Mouse (Mus musculus) midbrain, embryonic 10.5 days (tissue): ENCODE measurements around the gene Clrn2. TPM values are rescaled to one million over a fixed set of nuclear protein-coding genes. Genes with fewer than 3 reads are reported as not detected.

ENCODE experiments used
- DNase-seq: peaks from one replicate; pipeline ENCODE4 v3.0.0-alpha.2; 2017; ENCODE audit warnings: low spot score
- H3K27ac ChIP-seq: fragments of 300-500 bp; sonication (generic); replicated peaks from 2 replicates; pipeline ENCODE4 v1.5.1; 2016; ENCODE audit warnings: mild to moderate bottlenecking
- H3K27me3 ChIP-seq: fragments of 300-500 bp; sonication (generic); 2 replicates; pipeline ENCODE4 v1.6.1; 2016; ENCODE audit warnings: low read depth, mild to moderate bottlenecking; ENCODE audit not compliant: poor library complexity, severe bottlenecking
- H3K36me3 ChIP-seq: fragments of 300-500 bp; sonication (generic); 2 replicates; pipeline ENCODE4 v1.6.1; 2016; ENCODE audit warnings: mild to moderate bottlenecking, moderate library complexity
- H3K4me1 ChIP-seq: fragments of 300-500 bp; sonication (generic); 2 replicates; pipeline ENCODE4 v1.6.1; 2016
- H3K4me3 ChIP-seq: fragments of 300-500 bp; sonication (generic); 2 replicates; pipeline ENCODE4 v1.5.1; 2016; ENCODE audit warnings: mild to moderate bottlenecking, moderate library complexity
- H3K9me3 ChIP-seq: fragments of 300-500 bp; sonication (generic); replicated peaks from 2 replicates; pipeline ENCODE4 v1.6.1; 2016; ENCODE audit warnings: mild to moderate bottlenecking
- whole genome bisulfite sequencing: fragments of 180-500 bp; shearing (Covaris S2); methylation state at CpG from one replicate; pipeline ENCODE4 v1.1.7; 2016; 5-methylcytosine and 5-hydroxymethylcytosine counted together
- polyA plus RNA-seq: library from polyadenylated mRNA; unstranded; fragments of >200 nt; fragmentation: Nextera tagmentation; extraction: Ambion mirVana; gene quantifications from 2 replicates; pipeline ENCODE4 v1.2.1, GENCODE M21; 2016

Gene Clrn2
- polyA plus RNA-seq, 1 experiment from 2014 or later, result not detected

- Histone ChIP-seq H3K27me3 (no peaks in the 10 kb centered on the region), H3K4me3 (no peak overlapping the region), H3K4me1 (no peaks in the 10 kb centered on the region), H3K9me3 (no peaks in the 10 kb centered on the region), H3K36me3 (peaks cover 54% of the 10 kb centered on the region), H3K27ac (no peak overlapping the region)
- DNase-seq, result no peak
- WGBS, result 92% methylated on average over 4 of the region's 4 CpGs
Measured at GRCm38 (mm10) chr5:45437826-45438225, 15.7 kb upstream of the Clrn2 start.

GRCm38 (mm10) chr5:45438301-45438700 is 15.2 kb upstream of the Clrn2 start:
- no peak for DNase-seq
- 94% methylated on average over 8 of the region's 8 CpGs for WGBS
- Histone ChIP-seq H3K9me3 (no peaks in the 10 kb centered on the region), H3K27ac (no peak overlapping the region), H3K36me3 (peaks cover 55% of the 10 kb centered on the region), H3K27me3 (no peaks in the 10 kb centered on the region), H3K4me3 (no peak overlapping the region), H3K4me1 (no peaks in the 10 kb centered on the region)

- no peaks in the 10 kb centered on the region for H3K4me1 ChIP-seq
- 91% methylated on average over 3 of the region's 3 CpGs for WGBS
Measured at GRCm38 (mm10) chr5:45441124-45441523, 12.4 kb upstream of the Clrn2 start.

DNA sequence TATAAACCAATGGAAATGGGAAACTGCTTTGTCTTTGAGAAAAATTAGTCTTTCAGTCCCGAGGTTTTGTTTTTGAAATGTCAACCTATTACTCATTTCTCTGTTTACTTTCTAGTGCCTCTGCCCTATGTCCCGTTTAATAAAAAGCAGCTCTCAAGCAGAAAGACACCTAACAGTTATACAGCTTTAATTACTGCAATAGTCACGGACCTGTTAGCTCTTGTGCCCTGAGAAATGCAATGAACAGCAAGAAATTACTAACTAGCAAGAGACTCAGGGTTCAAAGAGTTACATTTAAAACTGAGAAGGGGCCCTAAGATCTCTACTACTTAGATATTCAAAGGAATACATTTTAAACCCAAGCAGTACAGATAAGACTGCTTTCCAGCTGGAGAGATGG is 11.8 kb upstream of the Clrn2 start:
- no peaks in the 10 kb centered on the region for H3K27me3 ChIP-seq
- no peaks in the 10 kb centered on the region for H3K9me3 ChIP-seq
- H3K27ac ChIP-seq, result no peak overlapping the region
- DNase-seq, result no peak
- no peak overlapping the region for H3K4me3 ChIP-seq
- no peaks in the 10 kb centered on the region for H3K4me1 ChIP-seq
- peaks cover 58% of the 10 kb centered on the region for H3K36me3 ChIP-seq
- WGBS, result 88% methylated on average over 3 of the region's 3 CpGs

More at GRCm38 (mm10) chr5:45441124-45441523, 12.4 kb upstream of the Clrn2 start:
- H3K36me3 ChIP-seq, result peaks cover 58% of the 10 kb centered on the region
- DNase-seq, result no peak
- no peaks in the 10 kb centered on the region for H3K9me3 ChIP-seq
- no peak overlapping the region for H3K4me3 ChIP-seq
- H3K27me3 ChIP-seq, result no peaks in the 10 kb centered on the region
- H3K27ac ChIP-seq, result no peak overlapping the region

- Histone ChIP-seq H3K4me1 (peaks cover 14% of the 10 kb centered on the region), H3K27me3 (no peaks in the 10 kb centered on the region)
- WGBS, result 91% methylated on average over 8 of the region's 8 CpGs
Measured at GRCm38 (mm10) chr5:45444130-45444832, 9.3 kb upstream of the Clrn2 start.

DNA sequence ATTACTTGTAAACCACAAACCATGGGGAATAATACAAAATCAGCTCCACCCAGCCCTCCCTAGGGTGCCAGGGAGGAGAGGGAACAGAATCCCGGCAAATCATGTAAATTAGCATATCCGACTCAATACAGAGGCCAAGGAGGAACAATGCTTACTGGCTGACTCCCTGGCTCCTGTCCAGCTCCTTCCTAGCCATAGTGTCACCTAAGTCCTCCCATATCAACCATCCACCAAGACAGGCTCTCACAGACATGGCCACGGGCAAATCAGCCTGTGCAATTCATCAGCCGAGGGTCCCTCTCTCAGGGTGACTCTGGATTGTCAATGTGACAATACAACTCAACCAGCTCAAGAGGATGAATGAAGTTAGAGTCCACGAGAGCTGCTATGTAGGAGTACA is 4.9 kb upstream of the Clrn2 start:
- Histone ChIP-seq H3K36me3 (peaks cover 16% of the 10 kb centered on the region), H3K4me1 (peaks cover 27% of the 10 kb centered on the region), H3K27me3 (no peaks in the 10 kb centered on the region), H3K27ac (no peak overlapping the region), H3K4me3 (peak overlapping the region; percentile 69), H3K9me3 (no peaks in the 10 kb centered on the region)
- no peak for DNase-seq
- 47% methylated on average over 5 of the region's 5 CpGs for WGBS

More at GRCm38 (mm10) chr5:45444130-45444832, 9.3 kb upstream of the Clrn2 start:
- H3K27ac ChIP-seq, result no peak overlapping the region
- no peaks in the 10 kb centered on the region for H3K9me3 ChIP-seq
- DNase-seq, result no peak
- H3K4me3 ChIP-seq, result no peak overlapping the region
- peaks cover 42% of the 10 kb centered on the region for H3K36me3 ChIP-seq

- Histone ChIP-seq H3K27me3 (no peaks in the 10 kb centered on the region), H3K4me3 (peak overlapping the region; percentile 69), H3K27ac (no peak overlapping the region), H3K9me3 (no peaks in the 10 kb centered on the region), H3K36me3 (peaks cover 11% of the 10 kb centered on the region), H3K4me1 (peaks cover 27% of the 10 kb centered on the region)
- no peak for DNase-seq
- WGBS, result 10% methylated on average over 8 of the region's 8 CpGs
Measured at GRCm38 (mm10) chr5:45449206-45449605, 4.3 kb upstream of the Clrn2 start.

DNA sequence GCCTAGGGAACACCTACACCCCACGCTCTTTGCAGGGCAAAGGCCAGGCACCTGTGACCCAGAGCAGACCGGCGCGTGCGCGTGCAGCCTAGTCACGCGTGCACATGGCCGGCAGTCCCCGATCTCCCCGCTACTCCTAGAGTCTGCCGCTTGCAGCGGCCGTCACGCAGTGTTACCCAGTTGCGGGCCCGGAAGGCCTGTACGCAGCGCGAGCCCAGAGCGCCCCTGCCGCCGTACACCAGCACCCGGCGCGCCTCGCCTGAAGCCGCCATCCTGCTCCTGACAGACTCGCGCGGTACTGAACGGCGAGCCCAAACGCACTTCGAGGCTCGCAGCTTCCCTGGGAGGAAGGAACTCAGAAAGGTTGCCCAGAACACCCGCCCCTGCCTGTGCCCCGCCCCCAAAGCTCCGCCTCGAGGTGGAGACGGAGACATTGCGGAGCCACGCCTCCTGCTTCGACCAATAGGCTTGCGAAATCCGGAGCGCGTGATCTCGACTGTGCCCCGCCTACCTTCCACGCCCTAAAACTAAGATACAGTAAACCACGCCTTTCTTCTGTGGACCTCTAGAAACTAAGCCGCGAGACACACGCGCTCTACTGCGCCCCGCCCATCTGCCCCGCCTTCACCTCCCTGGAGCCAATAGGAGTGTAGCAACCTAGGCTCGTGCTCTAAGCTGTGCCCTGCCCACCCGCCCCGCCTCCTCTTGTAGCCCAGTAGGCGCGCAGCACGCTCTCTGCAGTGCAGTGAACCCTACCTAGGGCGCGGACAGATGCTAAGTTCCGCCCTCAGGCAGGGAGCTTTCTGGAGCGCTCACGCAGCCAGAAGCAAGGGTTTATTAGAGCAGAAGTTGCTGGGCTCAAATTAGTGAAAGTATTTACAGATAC is 3.5 kb upstream of the Clrn2 start, which contains the start of gene Qdpr:
Qdpr (minus strand) TSS at position 406 of the 886 bp plus-strand sequence.
- peak within 1 kb of the TSS; percentile 86 for H3K27ac ChIP-seq
- peak; percentile 99 for DNase-seq
- H3K4me3 ChIP-seq, result peak within 1 kb of the TSS; percentile 69
- peaks cover 27% of the 10 kb centered on the region for H3K4me1 ChIP-seq
- WGBS, result under 1% methylated on average over 70 of the region's 70 CpGs
- no peaks in the 10 kb centered on the region for H3K9me3 ChIP-seq
- no peaks in the 10 kb centered on the region for H3K27me3 ChIP-seq
- peaks cover 2% of the 10 kb centered on the region for H3K36me3 ChIP-seq

GRCm38 (mm10) chr5:45454456-45454855 is 905 bp downstream of the Clrn2 start:
- H3K36me3 ChIP-seq, result no peaks in the 10 kb centered on the region
- no peaks in the 10 kb centered on the region for H3K27me3 ChIP-seq
- no peak for DNase-seq
- H3K27ac ChIP-seq, result no peak overlapping the region
- WGBS, result 54% methylated on average over 9 of the region's 9 CpGs
- H3K4me1 ChIP-seq, result peaks cover 11% of the 10 kb centered on the region
- H3K9me3 ChIP-seq, result no peaks in the 10 kb centered on the region
- no peak overlapping the region for H3K4me3 ChIP-seq

DNA sequence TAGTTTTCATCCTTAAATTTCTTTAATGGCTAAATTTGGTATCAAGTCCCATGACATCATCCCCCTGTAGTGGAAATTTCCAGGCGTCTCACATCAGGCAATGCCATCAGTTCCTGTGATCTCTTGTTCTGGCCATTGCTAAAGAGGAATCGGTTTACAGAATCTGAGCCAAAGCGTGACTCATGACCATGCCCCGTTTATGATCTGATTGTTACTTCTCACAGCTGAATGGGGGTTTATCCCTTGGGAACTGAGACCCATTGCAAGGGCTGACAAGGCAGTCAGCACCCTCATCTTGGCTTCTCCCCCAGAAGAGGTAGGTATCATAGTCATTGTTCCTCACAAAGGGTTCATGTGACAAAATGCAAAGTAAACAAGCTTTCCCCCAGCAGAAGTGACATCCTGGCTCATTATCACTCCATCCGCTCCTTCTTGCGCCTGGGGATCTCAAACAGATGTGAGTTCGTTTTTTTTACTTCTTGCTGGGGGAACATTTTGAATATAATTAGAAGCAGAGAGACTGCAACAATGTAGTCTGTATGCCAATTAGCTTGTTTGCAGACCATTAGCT is 19.4 kb downstream of the Clrn2 start:
- Histone ChIP-seq H3K27me3 (no peaks in the 10 kb centered on the region), H3K9me3 (no peaks in the 10 kb centered on the region), H3K36me3 (no peaks in the 10 kb centered on the region), H3K4me3 (no peak overlapping the region), H3K4me1 (peaks cover 4% of the 10 kb centered on the region; the same call in 1 of the 2 replicates), H3K27ac (no peak overlapping the region)
- no peak for DNase-seq
- 65% methylated on average over 7 of the region's 7 CpGs for WGBS

GRCm38 (mm10) chr5:45473521-45473920 is 20.0 kb downstream of the Clrn2 start:
- H3K9me3 ChIP-seq, result no peaks in the 10 kb centered on the region
- H3K27me3 ChIP-seq, result no peaks in the 10 kb centered on the region
- H3K27ac ChIP-seq, result no peak overlapping the region
- no peak for DNase-seq
- H3K4me3 ChIP-seq, result no peak overlapping the region
- WGBS, result 93% methylated on average over 1 of the region's 1 CpGs
- H3K4me1 ChIP-seq, result peaks cover 4% of the 10 kb centered on the region; the same call in 1 of the 2 replicates
- no peaks in the 10 kb centered on the region for H3K36me3 ChIP-seq

DNA sequence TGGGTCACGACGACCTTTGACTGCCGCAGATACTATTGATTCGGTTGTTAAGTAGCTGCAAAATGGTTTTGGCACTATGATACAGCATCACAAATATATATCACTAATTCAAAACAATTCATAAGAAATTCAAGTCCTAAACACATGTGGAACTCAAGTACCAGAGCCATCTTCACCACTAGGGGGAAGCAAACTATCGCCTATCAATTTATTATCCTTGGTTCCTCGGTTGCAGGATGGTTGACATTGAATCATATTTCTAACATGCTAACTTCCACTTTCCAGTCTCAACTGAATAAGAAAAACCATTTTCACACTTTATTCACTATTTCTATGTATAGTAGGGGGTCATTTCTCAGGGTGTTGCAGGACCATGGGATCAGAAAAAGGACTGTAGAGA is 20.7 kb downstream of the Clrn2 start:
- no peak for DNase-seq
- H3K4me1 ChIP-seq, result peaks cover 4% of the 10 kb centered on the region; the same call in 1 of the 2 replicates

More for the DNA sequence above, 20.7 kb downstream of the Clrn2 start:
- Histone ChIP-seq H3K4me3 (no peak overlapping the region), H3K9me3 (no peaks in the 10 kb centered on the region), H3K36me3 (no peaks in the 10 kb centered on the region), H3K27ac (no peak overlapping the region), H3K27me3 (no peaks in the 10 kb centered on the region)
- 32% methylated on average over 6 of the region's 6 CpGs for WGBS
